Mouse (Mus musculus): Measurements from ENCODE around the gene Pde4d. TPM values are rescaled to one million over a fixed set of nuclear protein-coding genes. Genes with fewer than 3 reads are reported as not detected.

The Pde4d gene
- polyA plus RNA-seq, 1 experiment from 2014 or later: 29.2 TPM

DNA sequence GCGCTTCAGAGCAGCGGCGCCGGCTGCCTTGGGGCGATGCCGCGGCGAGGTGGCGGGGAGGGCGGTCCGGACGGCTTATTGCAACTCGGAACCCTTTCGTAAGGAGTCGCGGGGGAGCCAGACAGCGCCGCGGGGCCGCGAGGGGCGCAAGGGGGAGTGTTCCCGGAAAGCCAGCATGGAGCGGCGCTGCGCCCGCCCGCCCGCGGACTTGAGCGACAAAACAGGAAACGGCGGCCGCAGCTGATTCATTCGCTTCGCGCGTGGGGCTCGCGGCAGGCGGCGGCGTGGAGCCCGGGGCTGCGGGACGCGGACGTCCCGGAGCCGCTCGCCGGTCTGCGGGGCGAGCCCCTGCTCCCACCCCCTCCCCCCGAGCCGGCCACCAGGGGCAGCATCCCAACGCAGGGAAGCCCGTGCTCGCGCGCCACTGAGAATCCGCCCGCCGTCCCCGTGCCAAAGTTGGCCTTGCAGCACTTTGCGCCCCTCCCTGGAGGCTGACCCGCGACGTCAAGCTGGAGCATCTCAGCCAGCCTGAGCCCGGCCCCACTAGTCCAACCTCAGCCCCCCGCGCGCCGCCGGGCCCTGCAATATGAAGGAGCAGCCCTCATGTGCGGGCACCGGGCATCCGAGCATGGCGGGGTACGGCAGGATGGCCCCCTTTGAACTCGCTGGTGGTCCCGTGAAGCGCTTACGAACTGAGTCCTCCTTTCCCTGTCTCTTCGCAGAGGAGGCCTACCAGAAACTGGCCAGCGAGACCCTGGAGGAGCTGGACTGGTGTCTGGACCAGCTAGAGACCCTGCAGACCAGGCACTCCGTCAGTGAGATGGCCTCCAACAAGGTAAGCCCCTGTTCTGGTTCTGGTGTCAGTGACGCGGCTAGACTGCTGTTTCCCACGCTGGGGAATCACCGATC is 1453.4 kb downstream of the Pde4d start:
- Histone ChIP-seq H3K4me1 (ENCODE audit: control insufficient read depth in 2 of 2, insufficient read depth in 2 of 2, low read length in 2 of 2) (peaks cover 4 to 32% of the 10 kb centered on the region in 2 experiments; a peak in 3 of 4 replicates), H3K36me3 (ENCODE audit: control insufficient read depth, insufficient read depth, low read length) (no peaks in the 10 kb centered on the region), H3K9ac (ENCODE audit: low read length) (peak overlapping the region; percentile 93), H3K27ac (replicated peaks in 1 of 2; ENCODE audit: control insufficient read depth in 1 of 2, insufficient read depth in 1 of 2, low read depth in 2 of 2, low read length in 2 of 2) (peak overlapping the region in 1 of 2 experiments; percentile 76; a peak in 3 of 4 replicates), H3K9me3 (ENCODE audit: control insufficient read depth, low read length) (no peaks in the 10 kb centered on the region), H3K27me3 (ENCODE audit: control insufficient read depth, insufficient read depth, low read length) (no peaks in the 10 kb centered on the region), H3K4me3 (ENCODE audit: control insufficient read depth in 1 of 2, insufficient read depth in 1 of 2, low read depth in 1 of 2, low read length in 2 of 2) (peak overlapping the region; percentile 75 to 78), H3K4me2 (ENCODE audit: low read length) (peak overlapping the region; percentile 82)
- peak; percentile 80 for ATAC-seq (ENCODE audit: insufficient number of reproducible peaks, insufficient read depth, low FRiP score, low read depth)
- under 1% methylated on average over 88 of the region's 91 CpGs for WGBS

DNA sequence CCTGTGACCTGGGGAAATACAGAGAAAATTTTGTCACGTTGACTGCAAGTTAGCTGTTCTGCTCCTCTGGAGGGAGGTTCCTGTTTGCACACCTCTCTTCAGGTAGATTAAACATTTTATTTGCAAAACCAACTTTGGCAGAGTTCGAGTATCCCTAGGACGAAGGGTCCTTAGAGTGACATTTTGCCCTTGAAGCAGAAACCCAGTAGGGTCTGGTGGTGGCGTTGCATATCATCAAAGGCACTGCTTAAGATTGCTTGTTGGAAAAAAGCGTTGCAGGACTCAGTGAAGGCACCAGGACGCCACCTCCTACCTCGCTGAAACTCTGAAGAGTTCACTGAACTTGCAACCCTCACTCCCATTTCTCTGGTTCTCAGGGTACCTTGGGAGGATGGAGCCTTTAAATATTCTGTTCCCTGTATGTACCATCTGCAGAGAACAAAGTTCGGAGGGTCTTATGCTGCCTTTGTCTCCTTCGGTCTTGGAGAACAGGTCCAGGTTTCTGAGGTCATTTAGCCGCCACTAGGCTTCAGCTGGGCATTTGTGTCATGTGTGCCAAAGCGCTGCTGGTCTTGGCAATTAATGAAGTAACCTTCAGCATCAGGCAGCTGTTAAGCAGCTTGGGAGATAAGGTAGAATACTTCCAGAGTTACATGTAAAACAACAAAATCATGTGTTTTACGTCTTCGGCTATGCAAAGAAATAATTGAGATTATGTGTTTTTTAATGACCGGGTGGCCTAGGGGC is 1454.2 kb downstream of the Pde4d start:
- Histone ChIP-seq H3K4me2 (ENCODE audit: low read length) (peak overlapping the region; percentile 82), H3K36me3 (ENCODE audit: control insufficient read depth, insufficient read depth, low read length) (no peaks in the 10 kb centered on the region), H3K9ac (ENCODE audit: low read length) (peak overlapping the region; percentile 93), H3K27ac (replicated peaks in 1 of 2; ENCODE audit: control insufficient read depth in 1 of 2, insufficient read depth in 1 of 2, low read depth in 2 of 2, low read length in 2 of 2) (peak overlapping the region; percentile 33 to 76; a peak in 3 of 4 replicates), H3K27me3 (ENCODE audit: control insufficient read depth, insufficient read depth, low read length) (no peaks in the 10 kb centered on the region), H3K9me3 (ENCODE audit: control insufficient read depth, low read length) (no peaks in the 10 kb centered on the region), H3K4me3 (ENCODE audit: control insufficient read depth in 1 of 2, insufficient read depth in 1 of 2, low read depth in 1 of 2, low read length in 2 of 2) (peak overlapping the region; percentile 75 to 78), H3K4me1 (ENCODE audit: control insufficient read depth in 2 of 2, insufficient read depth in 2 of 2, low read length in 2 of 2) (peaks cover 4 to 34% of the 10 kb centered on the region in 2 experiments)
- ATAC-seq (ENCODE audit: insufficient number of reproducible peaks, insufficient read depth, low FRiP score, low read depth): no peak
- 21% methylated on average over 14 of the region's 14 CpGs for WGBS

DNA sequence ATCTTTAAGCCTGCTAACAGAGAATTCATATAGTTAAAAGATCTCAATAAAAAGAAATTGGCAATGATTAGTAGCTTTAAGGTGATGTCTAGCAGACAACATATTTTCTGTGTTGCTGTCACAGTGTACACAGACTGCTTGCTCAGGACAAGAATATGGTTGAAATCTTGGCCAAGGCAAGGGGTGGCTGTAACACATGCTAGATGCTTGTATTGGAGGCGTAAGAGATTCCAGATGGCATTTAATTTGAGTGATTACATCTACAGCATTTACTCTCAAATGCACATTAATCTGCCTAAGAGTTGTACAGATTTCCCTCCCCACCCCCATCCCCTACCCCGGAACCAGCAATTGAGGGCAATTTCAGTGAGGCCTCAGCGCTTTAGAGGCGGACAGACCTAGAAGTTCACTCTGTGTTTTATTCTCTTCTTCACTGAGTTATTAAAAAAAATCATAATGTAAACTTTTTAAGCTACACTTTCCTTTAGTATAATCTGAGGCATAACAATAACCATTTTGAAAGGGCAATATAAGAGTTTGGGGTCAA is 1456.7 kb downstream of the Pde4d start:
- ATAC-seq (ENCODE audit: insufficient number of reproducible peaks, insufficient read depth, low FRiP score, low read depth): no peak
- Histone ChIP-seq H3K27ac (replicated peaks in 1 of 2; ENCODE audit: control insufficient read depth in 1 of 2, insufficient read depth in 1 of 2, low read depth in 2 of 2, low read length in 2 of 2) (no peak overlapping the region), H3K4me2 (ENCODE audit: low read length) (no peak overlapping the region), H3K9me3 (ENCODE audit: control insufficient read depth, low read length) (no peaks in the 10 kb centered on the region), H3K36me3 (ENCODE audit: control insufficient read depth, insufficient read depth, low read length) (no peaks in the 10 kb centered on the region), H3K4me3 (ENCODE audit: control insufficient read depth in 1 of 2, insufficient read depth in 1 of 2, low read depth in 1 of 2, low read length in 2 of 2) (no peak overlapping the region), H3K27me3 (ENCODE audit: control insufficient read depth, insufficient read depth, low read length) (no peaks in the 10 kb centered on the region), H3K4me1 (ENCODE audit: control insufficient read depth in 2 of 2, insufficient read depth in 2 of 2, low read length in 2 of 2) (peaks cover 9 to 50% of the 10 kb centered on the region in 2 experiments), H3K9ac (ENCODE audit: low read length) (no peak overlapping the region)
- WGBS: 90% methylated on average over 4 of the region's 4 CpGs

DNA sequence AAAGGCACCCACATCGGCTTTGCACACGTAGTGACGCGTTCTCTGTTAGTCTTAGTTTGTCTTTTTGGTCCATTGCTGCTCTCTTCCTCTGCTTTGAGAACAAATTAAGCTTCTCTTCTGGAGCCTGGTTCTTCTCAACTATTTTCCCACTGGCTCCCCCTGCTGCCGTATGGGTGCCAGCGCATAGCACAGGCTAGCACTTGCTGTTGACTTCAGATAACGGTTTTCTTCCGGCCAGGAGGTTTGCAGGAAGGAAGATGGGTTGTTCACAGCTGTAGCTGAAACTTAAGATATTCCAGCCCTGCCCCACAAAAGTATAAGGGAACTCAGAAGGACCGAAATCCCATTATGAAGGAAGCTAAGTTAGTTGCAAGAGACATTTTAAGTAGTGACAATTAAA is 1457.9 kb downstream of the Pde4d start:
- Histone ChIP-seq H3K4me1 (ENCODE audit: control insufficient read depth in 2 of 2, insufficient read depth in 2 of 2, low read length in 2 of 2) (peaks cover 9 to 58% of the 10 kb centered on the region in 2 experiments), H3K9me3 (ENCODE audit: control insufficient read depth, low read length) (no peaks in the 10 kb centered on the region), H3K36me3 (ENCODE audit: control insufficient read depth, insufficient read depth, low read length) (no peaks in the 10 kb centered on the region), H3K27ac (replicated peaks in 1 of 2; ENCODE audit: control insufficient read depth in 1 of 2, insufficient read depth in 1 of 2, low read depth in 2 of 2, low read length in 2 of 2) (0 out of 4 replicates have a peak overlapping the region, but pooled peaks of 1 of the 2 experiments have one; percentile 19), H3K27me3 (ENCODE audit: control insufficient read depth, insufficient read depth, low read length) (no peaks in the 10 kb centered on the region), H3K4me3 (ENCODE audit: control insufficient read depth in 1 of 2, insufficient read depth in 1 of 2, low read depth in 1 of 2, low read length in 2 of 2) (no peak overlapping the region), H3K9ac (ENCODE audit: low read length) (no peak overlapping the region), H3K4me2 (ENCODE audit: low read length) (no peak overlapping the region)
- ATAC-seq (ENCODE audit: insufficient number of reproducible peaks, insufficient read depth, low FRiP score, low read depth): no peak
- WGBS: 25% methylated on average over 9 of the region's 9 CpGs

DNA sequence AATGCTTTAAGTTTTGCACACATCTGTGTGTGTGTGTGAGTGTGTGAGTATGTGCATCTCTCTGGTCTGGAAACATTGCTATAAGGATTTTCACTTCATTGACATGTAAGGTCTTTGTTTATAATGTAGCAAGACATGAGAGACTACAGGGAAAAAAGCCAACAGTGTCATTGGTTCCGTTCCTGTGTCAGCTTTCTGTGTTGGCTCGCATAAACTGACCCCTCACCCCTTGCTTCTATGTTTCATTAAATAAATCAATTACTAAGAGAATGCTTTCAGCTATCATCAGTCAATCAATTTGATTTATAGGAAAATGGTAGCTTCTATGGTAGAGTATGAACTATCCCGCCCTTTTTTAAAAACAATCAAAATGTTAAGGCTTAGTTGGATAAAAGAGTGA is 1458.6 kb downstream of the Pde4d start:
- WGBS: 84% methylated on average over 3 of the region's 3 CpGs
- no peak for ATAC-seq (ENCODE audit: insufficient number of reproducible peaks, insufficient read depth, low FRiP score, low read depth)
- Histone ChIP-seq H3K4me2 (ENCODE audit: low read length) (no peak overlapping the region), H3K4me3 (ENCODE audit: control insufficient read depth in 1 of 2, insufficient read depth in 1 of 2, low read depth in 1 of 2, low read length in 2 of 2) (no peak overlapping the region), H3K9ac (ENCODE audit: low read length) (no peak overlapping the region), H3K4me1 (ENCODE audit: control insufficient read depth in 2 of 2, insufficient read depth in 2 of 2, low read length in 2 of 2) (peaks cover 9 to 60% of the 10 kb centered on the region in 2 experiments), H3K27me3 (ENCODE audit: control insufficient read depth, insufficient read depth, low read length) (no peaks in the 10 kb centered on the region), H3K27ac (replicated peaks in 1 of 2; ENCODE audit: control insufficient read depth in 1 of 2, insufficient read depth in 1 of 2, low read depth in 2 of 2, low read length in 2 of 2) (no peak overlapping the region), H3K36me3 (ENCODE audit: control insufficient read depth, insufficient read depth, low read length) (no peaks in the 10 kb centered on the region), H3K9me3 (ENCODE audit: control insufficient read depth, low read length) (no peaks in the 10 kb centered on the region)

DNA sequence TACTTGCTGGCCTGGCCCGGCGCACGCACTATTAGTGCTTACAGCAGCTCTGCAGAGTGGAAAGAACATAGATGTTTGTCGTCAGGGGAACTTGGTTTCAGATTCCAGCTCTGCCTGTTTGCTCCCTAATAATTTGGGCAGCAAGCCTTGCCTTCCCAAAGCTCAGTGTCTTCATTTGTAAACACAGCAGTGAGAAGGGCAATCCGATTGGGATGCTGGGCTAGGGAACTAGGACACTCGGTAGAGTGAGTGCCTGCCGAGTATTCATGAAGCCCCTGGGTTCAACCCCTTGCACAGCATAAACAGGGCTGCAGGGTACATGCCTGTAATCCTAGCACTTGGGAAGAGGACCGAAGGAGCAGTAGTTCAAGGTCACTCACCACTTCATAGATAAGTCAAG is 1459.4 kb downstream of the Pde4d start:
- Histone ChIP-seq H3K27me3 (ENCODE audit: control insufficient read depth, insufficient read depth, low read length) (no peaks in the 10 kb centered on the region), H3K9me3 (ENCODE audit: control insufficient read depth, low read length) (no peaks in the 10 kb centered on the region), H3K36me3 (ENCODE audit: control insufficient read depth, insufficient read depth, low read length) (no peaks in the 10 kb centered on the region), H3K4me1 (ENCODE audit: control insufficient read depth in 2 of 2, insufficient read depth in 2 of 2, low read length in 2 of 2) (peaks cover 8 to 66% of the 10 kb centered on the region in 2 experiments), H3K27ac (replicated peaks in 1 of 2; ENCODE audit: control insufficient read depth in 1 of 2, insufficient read depth in 1 of 2, low read depth in 2 of 2, low read length in 2 of 2) (no peak overlapping the region; a peak in 1 of 4 replicates), H3K4me2 (ENCODE audit: low read length) (no peak overlapping the region), H3K9ac (ENCODE audit: low read length) (no peak overlapping the region), H3K4me3 (ENCODE audit: control insufficient read depth in 1 of 2, insufficient read depth in 1 of 2, low read depth in 1 of 2, low read length in 2 of 2) (no peak overlapping the region)
- no peak for ATAC-seq (ENCODE audit: insufficient number of reproducible peaks, insufficient read depth, low FRiP score, low read depth)
- WGBS: 68% methylated on average over 8 of the region's 8 CpGs

DNA sequence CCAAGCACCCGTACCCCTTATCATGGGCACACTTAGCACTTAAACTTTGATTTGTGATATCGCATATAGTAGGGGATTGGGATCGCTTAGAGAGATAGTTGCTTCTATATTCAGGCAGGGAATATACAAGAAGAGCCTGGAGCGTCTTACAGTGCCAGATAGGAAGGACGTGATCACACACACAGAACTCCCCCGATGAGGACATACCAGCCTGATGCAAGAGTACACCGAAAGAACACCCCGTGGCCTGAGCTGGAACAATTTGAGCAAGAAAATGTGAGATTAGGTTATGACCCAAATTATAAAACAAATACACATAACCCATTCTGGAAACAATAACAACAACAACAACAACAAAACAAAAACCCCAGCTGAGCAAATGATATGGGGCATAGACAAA is 1461.2 kb downstream of the Pde4d start:
- no peak overlapping the region for H3K4me2 ChIP-seq (ENCODE audit: low read length)
- ATAC-seq (ENCODE audit: insufficient number of reproducible peaks, insufficient read depth, low FRiP score, low read depth): no peak
- H3K4me3 ChIP-seq (ENCODE audit: control insufficient read depth in 1 of 2, insufficient read depth in 1 of 2, low read depth in 1 of 2, low read length in 2 of 2): no peak overlapping the region
- no peaks in the 10 kb centered on the region for H3K36me3 ChIP-seq (ENCODE audit: control insufficient read depth, insufficient read depth, low read length)
- H3K27ac ChIP-seq (replicated peaks in 1 of 2; ENCODE audit: control insufficient read depth in 1 of 2, insufficient read depth in 1 of 2, low read depth in 2 of 2, low read length in 2 of 2): no peak overlapping the region
- no peak overlapping the region for H3K9ac ChIP-seq (ENCODE audit: low read length)
- no peaks in the 10 kb centered on the region for H3K27me3 ChIP-seq (ENCODE audit: control insufficient read depth, insufficient read depth, low read length)
- peaks cover 22 to 72% of the 10 kb centered on the region in 2 experiments for H3K4me1 ChIP-seq (ENCODE audit: control insufficient read depth in 2 of 2, insufficient read depth in 2 of 2, low read length in 2 of 2)
- 72% methylated on average over 8 of the region's 8 CpGs for WGBS
- no peaks in the 10 kb centered on the region for H3K9me3 ChIP-seq (ENCODE audit: control insufficient read depth, low read length)
